Mouse (Mus musculus): Measurements from ENCODE around the gene Abca13.

Abca13 gene

DNA sequence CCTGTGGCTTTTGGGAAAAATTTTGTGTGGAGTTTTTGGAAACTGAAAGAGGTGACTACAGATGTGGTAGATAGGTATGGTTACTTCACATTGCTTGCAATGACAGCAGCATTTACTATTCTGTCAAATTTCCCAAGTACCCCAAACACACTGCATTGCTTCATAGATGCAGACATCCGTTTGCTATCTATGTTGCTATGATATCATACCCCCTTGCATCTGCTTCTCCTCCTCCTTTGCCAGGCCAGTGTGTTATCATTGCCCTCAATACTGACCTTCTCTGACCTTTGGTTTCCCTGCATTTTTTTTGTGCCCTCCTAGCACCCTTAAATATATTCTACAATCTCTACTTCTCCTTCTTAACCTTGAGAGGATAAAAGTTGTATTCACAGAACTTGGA, 341.4 kb downstream of the Abca13 start:
- DNase-seq (ENCODE audit: low read depth) = peak; percentile 81

- DNase-seq (ENCODE audit: low read depth) = no peak
Measured at GRCm38 (mm10) chr11:9533658-9534202, 342.0 kb downstream of the Abca13 start.

DNA sequence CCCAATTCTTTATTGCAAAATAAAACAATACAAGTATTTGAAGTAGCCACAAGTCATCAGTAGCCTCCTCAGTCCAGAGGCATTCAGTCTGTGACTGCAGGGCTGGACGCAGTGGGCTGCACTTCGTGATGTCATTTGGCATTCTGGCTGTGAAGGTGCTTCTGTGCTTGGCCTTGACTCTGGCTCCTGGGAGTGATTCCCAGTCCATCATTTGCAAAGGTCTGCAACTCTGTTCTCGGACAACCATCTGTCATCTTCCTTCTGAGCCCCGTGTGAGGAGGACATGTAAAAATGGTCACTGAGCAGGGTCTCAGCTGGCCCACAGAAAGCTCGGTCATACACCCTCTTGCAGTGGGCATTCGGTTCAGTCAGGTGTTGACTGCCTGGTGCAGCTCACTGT, 345.1 kb downstream of the Abca13 start:
- no peak for DNase-seq (ENCODE audit: low read depth)

GRCm38 (mm10) chr11:9538328-9538727, 346.6 kb downstream of the Abca13 start:
- no peak for DNase-seq (ENCODE audit: low read depth)

GRCm38 (mm10) chr11:9560026-9560425, 368.3 kb downstream of the Abca13 start:
- no peak for DNase-seq (ENCODE audit: low read depth)

DNA sequence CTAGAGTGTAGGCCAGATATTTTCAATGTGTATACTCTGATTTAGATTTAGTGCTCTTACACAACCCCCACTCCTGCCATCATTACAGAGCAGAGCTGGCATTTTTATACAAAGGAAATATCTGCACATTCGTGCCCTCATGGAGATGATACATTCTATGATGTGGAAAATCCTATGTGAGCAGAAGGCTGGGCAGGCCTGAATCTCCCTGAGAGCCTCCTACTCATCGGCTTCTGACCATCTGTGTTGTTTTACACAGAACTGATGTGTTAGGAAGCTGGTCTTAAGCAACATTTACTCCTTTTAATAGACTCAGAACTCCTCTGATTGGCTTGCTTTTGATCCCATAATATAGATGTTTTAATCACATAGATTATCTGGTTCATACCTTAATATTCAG, 376.6 kb downstream of the Abca13 start:
- no peak for DNase-seq (ENCODE audit: low read depth)

DNA sequence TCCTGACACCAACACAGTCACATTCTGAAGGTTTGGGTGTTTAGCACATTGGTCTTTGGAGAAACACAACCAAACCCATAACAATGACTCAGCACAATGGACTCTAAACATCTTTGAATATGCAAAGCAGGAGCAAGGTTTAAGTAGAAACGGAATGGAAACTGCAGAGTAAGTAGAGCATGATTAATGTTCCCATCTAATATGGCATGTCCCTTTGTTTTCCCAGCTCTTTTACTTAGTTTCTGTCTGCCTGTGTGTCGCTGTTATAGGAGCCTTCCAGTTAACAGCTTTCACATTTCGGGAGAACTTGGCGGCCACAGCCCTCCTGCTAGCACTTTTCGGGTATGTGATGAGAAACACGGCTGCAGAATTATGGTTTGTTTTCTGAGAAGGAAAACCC, 378.6 kb downstream of the Abca13 start:
- DNase-seq (ENCODE audit: low read depth) = no peak

DNA sequence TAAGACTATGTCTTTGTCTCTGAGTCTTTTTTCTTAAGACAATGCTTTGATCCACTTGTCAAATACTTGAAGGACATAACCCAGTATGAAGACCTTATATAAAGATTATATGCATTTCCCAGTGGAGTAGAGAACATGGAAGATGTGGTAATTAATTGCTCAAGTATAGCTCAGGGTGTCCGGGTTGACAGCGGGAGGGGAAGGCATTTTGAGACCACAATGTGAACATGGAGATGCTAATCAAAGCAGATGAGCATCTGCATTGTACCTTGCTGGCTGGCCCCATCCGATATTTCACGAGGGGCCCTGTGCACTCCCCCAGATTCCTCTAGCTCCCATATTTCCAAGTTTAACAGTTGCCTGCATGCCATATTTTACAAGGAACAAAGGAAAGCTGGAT, 383.2 kb downstream of the Abca13 start:
- no peak for DNase-seq (ENCODE audit: low read depth)

GRCm38 (mm10) chr11:9591757-9592316, 400.1 kb downstream of the Abca13 start:
- no peak for DNase-seq (ENCODE audit: low read depth)

- no peak for DNase-seq (ENCODE audit: low read depth)
Measured at GRCm38 (mm10) chr11:9597299-9597698, 405.6 kb downstream of the Abca13 start.

DNA sequence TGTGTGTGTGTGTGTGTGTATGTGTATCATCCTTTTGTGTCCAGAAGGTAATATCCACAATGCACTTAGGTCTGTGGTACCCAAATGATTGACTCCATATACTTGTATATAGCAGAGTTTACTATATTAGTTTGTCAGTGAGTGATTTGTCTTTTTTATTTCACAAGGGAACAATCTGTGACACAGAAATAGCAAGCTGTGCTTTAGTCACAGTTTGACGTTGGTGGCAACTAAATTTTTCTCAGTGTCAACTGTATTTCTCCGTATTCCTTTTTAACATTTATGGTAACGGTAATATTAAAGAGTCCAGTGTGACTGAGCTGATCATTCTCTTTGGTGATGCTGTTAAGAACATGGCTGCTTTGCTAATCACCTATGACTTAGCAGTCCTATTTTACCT, 409.4 kb downstream of the Abca13 start:
- no peak for DNase-seq (ENCODE audit: low read depth)

- no peak for DNase-seq (ENCODE audit: low read depth)
Measured at GRCm38 (mm10) chr11:9602137-9602536, 410.4 kb downstream of the Abca13 start.

DNA sequence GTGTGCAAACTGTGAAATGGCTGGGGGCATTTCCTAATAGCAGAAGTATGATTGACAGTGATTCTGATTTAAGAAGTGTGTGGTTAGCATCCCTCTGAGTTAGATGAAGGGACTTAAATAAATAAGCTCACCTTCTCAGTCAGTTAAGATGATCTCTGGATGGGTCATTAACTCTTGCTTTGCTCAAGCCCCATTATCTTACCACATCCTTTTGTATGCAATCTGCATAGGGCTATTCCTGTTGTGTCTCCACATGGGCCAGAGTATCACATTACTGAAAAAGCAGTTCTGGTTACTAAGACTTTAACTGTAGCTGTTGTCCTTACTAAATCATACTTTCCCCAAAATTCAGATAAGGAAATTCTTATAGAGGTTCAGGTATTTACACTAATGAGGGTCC, 416.5 kb downstream of the Abca13 start:
- DNase-seq (ENCODE audit: low read depth) = no peak

- no peak for DNase-seq (ENCODE audit: low read depth)
Measured at GRCm38 (mm10) chr11:9609075-9609474, 417.3 kb downstream of the Abca13 start.

DNA sequence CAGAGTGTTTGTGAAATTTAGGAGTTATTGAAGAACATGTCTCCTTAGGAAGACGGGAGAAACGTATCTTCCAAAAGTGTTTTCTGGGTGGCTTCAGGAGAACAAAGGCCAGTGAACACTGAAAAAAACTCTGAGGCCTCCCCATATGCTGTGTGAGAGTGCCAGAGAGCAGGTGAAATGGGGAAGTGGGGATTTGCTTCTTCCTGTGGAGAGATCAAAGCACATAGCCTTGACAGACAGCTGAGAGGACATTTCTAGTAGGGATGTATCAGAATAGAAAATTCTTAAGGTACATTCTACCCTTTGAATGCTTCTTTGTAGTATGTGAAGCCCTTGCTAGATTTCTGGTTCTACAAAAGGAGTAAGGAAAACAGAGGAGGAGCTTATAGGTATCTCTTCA, 424.4 kb downstream of the Abca13 start:
- DNase-seq (ENCODE audit: low read depth) = no peak

DNA sequence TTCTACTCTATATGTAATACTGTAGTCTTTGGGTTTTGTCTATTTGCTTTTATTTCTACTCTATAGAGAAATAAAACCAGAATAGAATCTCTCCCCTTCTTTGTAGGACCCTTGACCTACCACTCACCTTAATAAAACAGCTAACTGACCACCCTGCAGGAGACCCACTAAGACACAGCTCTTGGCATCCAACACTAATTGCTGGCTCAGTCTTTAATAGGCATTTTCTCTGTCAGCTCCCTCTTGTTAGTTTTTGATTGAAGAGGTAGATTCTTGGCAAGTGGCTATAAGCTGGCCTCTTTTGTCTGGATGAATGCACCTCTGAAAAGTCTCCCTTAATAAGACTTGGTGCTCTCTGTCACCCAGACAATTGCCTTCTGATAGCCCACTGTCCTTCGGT, 424.9 kb downstream of the Abca13 start:
- DNase-seq (ENCODE audit: low read depth) = no peak

DNA sequence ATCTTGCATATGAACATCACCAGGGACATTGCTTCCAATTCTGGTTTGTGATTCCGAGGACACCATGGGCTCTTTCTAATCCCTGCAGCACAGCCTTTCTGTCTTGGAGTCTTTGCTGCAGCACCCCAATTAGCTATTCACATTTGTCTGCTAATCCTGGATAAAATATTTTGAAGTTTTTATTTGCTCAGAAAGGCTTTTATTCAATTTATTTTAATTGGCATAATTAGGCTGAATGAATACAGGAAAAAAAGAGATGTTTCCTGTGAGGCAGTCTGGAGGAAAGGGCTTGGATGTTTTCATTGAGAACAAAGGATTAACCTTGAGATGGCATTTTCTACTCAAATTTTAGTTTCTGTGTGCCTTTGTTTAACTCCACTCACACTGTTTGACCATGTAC, 428.2 kb downstream of the Abca13 start:
- no peak for DNase-seq (ENCODE audit: low read depth)

- no peak for DNase-seq (ENCODE audit: low read depth)
Measured at GRCm38 (mm10) chr11:9622888-9623287, 431.1 kb downstream of the Abca13 start.

GRCm38 (mm10) chr11:9624753-9625152, 433.0 kb downstream of the Abca13 start:
- no peak for DNase-seq (ENCODE audit: low read depth)

DNA sequence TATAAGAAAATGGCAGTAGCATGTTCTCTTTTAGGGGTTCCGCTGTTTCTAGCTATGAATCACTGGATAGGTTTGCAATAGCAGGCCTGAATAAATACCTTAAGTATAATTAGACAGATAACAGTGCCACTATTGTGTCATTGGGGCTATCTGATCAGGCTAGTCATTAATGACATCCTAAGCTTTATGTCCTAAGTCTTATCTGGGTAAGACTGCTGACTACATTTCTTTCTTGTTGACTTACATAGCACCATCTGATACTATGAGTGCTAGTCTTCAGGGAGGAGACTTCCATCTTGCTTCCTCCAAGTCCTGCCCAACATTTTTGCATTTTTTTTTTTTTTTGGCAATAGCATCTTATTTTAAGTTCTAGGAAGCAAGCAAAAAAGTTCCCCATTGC, 434.1 kb downstream of the Abca13 start:
- DNase-seq (ENCODE audit: low read depth) = no peak

- no peak for DNase-seq (ENCODE audit: low read depth)
Measured at GRCm38 (mm10) chr11:9647272-9647671, 455.5 kb downstream of the Abca13 start.

DNA sequence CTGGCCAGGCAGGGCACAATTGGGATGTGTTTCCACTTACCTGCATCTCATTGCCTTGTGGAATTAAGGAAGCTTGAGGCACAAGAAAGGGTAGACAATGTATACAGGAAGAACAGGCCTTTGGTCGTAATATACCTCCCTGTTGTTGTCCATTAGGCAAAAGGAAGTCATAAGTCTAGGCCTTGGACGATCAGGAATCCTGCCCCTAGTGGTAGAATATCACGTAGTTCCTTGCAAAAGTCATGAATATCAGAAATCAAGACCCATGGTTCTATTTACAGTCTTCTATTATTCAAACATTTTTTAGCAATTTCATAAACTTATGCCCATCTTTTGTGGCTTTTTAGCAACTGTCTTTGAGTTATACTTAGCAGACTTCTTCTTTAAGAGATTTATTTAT, 456.2 kb downstream of the Abca13 start:
- DNase-seq (ENCODE audit: low read depth) = peak; percentile 32

- DNase-seq (ENCODE audit: low read depth) = no peak
Measured at GRCm38 (mm10) chr11:9666648-9667255, 475.0 kb downstream of the Abca13 start.

GRCm38 (mm10) chr11:9669430-9669829, 477.7 kb downstream of the Abca13 start:
- no peak for DNase-seq (ENCODE audit: low read depth)
